Mouse (Mus musculus) liver, adult 2 months (tissue): ENCODE results near the gene Tcf25. TPM values are rescaled to one million over a fixed set of nuclear protein-coding genes. Genes with fewer than 3 reads are reported as not detected.

ENCODE experiments used
- DNase-seq: peaks from one replicate; pipeline ENCODE4 v3.0.0-alpha.2; 2011; ENCODE audit warnings: low read depth, low spot score; ENCODE audit errors: extremely low read depth
- H3K27ac ChIP-seq: fragments of 200-500 bp; replicated peaks from 2 replicates; pipeline ENCODE4 v1.5.1; 2012; ENCODE audit warnings: low read depth, mild to moderate bottlenecking, control low read depth, inconsistent platforms, low read length; ENCODE audit not compliant: insufficient read depth
- H3K27me3 ChIP-seq: fragments of 200-500 bp; 2 replicates; pipeline ENCODE4 v1.6.1; 2012; ENCODE audit warnings: mild to moderate bottlenecking, moderate library complexity, low read length, inconsistent platforms; ENCODE audit not compliant: control insufficient read depth, insufficient read depth
- H3K36me3 ChIP-seq: fragments of 200-500 bp; 2 replicates; pipeline ENCODE4 v1.6.1; 2012; ENCODE audit warnings: low read length, inconsistent platforms; ENCODE audit not compliant: control insufficient read depth, insufficient read depth
- H3K4me1 ChIP-seq: fragments of 200-500 bp; 2 replicates; pipeline ENCODE4 v1.6.1; 2011; ENCODE audit warnings: low read length; ENCODE audit not compliant: control insufficient read depth, insufficient read depth
- H3K4me3 ChIP-seq: fragments of 200-500 bp; 2 replicates; pipeline ENCODE4 v1.5.1; 2011; ENCODE audit warnings: low read depth, mild to moderate bottlenecking, control low read depth, low read length, moderate library complexity; ENCODE audit not compliant: insufficient read depth
- H3K79me2 ChIP-seq: fragments of 200-500 bp; 2 replicates; pipeline ENCODE4 v1.6.1; 2012; ENCODE audit warnings: inconsistent platforms, mild to moderate bottlenecking, low read length, moderate library complexity; ENCODE audit not compliant: control insufficient read depth, insufficient read depth
- H3K9ac ChIP-seq: fragments of 200-500 bp; 2 replicates; pipeline ENCODE4 v1.6.1; 2012; ENCODE audit warnings: low read depth, mild to moderate bottlenecking, control low read depth, inconsistent platforms, low read length
- CTCF ChIP-seq: fragments of 200-500 bp; IDR thresholded peaks from 2 replicates; pipeline ENCODE4 v1.5.1; 2011; ENCODE audit warnings: low read depth, low read length, control low read depth
- POLR2A ChIP-seq: fragments of 200-500 bp; IDR thresholded peaks from 2 replicates; pipeline ENCODE4 v1.6.1; 2011; ENCODE audit warnings: low read length, control low read depth; ENCODE audit not compliant: insufficient read depth; ENCODE audit errors: extremely low read depth
- WGBS: fragments of 180-500 bp; shearing (Covaris S2); methylation state at CpG from one replicate; pipeline ENCODE4 v1.1.7; 2018; 5-methylcytosine and 5-hydroxymethylcytosine counted together
- polyA plus RNA-seq: library from polyadenylated mRNA; depleted of rRNA; stranded (reverse); fragments of >200 nt; gene quantifications from 2 replicates; pipeline ENCODE4 v1.2.3, GENCODE M21; 2012; rRNA removed
- total RNA-seq: library from RNA; depleted of rRNA; stranded (reverse); fragments of >200 nt; gene quantifications from 2 replicates; pipeline ENCODE4 v1.2.3, GENCODE M21; 2014; rRNA removed

Tcf25 gene
- total RNA-seq (86.7 and 94.3 TPM in 2 replicates), polyA plus RNA-seq (83.8 and 117 TPM in 2 replicates)

DNA sequence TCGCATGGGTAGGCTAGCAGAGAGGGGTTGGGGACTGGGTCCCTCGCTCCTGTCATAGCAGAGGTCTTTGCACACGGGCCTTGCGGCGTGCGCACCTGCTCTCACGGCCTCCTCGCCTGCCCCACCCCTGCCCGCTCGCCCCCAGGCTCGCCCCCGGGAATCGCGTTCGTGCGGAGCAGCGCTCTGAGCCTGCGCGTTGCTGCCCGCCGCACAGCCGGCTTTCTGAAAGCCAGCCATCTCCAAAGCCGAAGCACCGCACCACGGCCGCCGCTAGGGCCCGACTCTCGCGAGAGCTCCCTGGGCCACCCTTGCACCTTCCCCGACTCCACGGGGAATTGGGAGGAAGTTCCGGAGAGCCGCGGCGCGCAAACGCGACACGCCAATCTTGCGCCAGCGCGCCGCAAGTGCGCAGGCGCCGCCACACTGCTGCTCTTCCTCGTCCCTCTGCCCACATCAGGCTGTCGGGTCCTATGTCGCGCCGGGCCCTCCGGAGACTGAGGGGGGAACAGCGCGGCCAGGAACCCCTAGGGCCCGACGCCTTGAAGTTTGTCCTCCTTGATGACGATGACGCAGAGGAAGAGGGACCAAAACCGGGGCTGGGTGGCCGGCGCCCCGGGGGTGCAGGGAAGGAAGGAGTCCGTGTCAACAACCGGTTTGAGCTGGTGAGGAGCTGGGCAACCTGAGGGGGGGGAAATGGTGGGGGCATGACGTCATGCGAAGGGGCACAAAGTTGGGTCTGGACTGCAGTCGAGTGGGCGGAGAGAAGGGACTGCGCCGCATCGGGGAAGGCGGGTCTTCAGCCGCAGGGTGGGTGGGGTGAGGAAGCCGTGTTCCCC is at the start of gene Tcf25:
Tcf25 (plus strand) TSS at position 351 of the 836 bp plus-strand sequence.
- Histone ChIP-seq H3K27me3 (no peaks in the 10 kb centered on the region), H3K9ac (peak within 1 kb of the TSS; percentile 90), H3K79me2 (peaks cover 13% of the 10 kb centered on the region; the same call in 1 of the 2 replicates), H3K27ac (peak within 1 kb of the TSS; percentile 89), H3K4me3 (peak within 1 kb of the TSS; percentile 86), H3K4me1 (peaks cover 11% of the 10 kb centered on the region; the same call in 1 of the 2 replicates), H3K36me3 (no peaks in the 10 kb centered on the region)
- DNase-seq = peak; percentile 77
- TF ChIP-seq POLR2A (peak; percentile 81), CTCF (peak; percentile 56)
- 1% methylated on average over 75 of the region's 75 CpGs for WGBS

DNA sequence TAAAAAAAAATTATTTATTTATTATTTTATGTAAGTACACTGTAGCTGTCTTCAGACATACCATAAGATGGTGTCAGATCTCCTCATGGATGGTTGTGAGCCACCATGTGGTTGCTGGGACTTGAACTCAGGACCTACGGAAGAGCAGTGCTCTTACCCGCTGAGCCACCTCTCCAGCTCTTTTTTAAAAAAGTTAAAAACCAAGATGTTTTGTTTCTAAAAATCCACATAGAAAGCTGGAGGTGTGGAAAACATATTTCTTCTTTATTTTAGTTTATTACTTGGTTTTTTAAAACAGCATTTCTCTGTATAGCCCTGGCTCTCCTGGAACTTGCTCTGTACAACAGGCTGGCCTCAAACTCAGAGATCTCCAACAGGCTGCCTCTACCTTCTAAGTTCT is 45.0 kb upstream of the Tcf25 start:
- TF ChIP-seq POLR2A = no peak
- Histone ChIP-seq H3K4me3 (no peak overlapping the region), H3K36me3 (no peaks in the 10 kb centered on the region), H3K27ac (no peak overlapping the region), H3K4me1 (no peaks in the 10 kb centered on the region; the same call in 1 of the 2 replicates), H3K27me3 (peaks cover 4% of the 10 kb centered on the region; the same call in 1 of the 2 replicates), H3K9ac (no peak overlapping the region), H3K79me2 (no peaks in the 10 kb centered on the region)
- WGBS = 96% methylated on average over 2 of the region's 2 CpGs
- DNase-seq = no peak

DNA sequence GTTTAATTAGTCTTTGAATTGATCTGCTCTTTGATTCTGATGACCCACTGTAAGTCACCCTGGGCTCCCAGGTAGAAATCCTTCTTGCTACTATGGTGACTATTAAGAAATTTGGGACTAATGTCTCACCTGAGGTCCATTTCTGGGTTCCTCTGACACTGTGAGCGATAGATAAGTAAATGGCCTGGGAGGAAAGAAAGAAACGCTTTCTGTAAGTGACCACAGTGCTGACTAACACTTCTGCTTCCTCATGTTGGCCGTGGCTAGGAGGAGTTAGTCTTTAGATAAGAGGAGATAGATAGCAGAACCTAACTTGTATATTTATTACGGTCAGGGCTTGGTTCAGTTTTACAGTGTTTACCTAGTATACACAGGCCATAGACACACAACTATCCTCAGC is 44.2 kb upstream of the Tcf25 start:
- Histone ChIP-seq H3K36me3 (no peaks in the 10 kb centered on the region), H3K4me3 (no peak overlapping the region), H3K9ac (no peak overlapping the region), H3K79me2 (no peaks in the 10 kb centered on the region), H3K27me3 (peaks cover 4% of the 10 kb centered on the region; the same call in 1 of the 2 replicates), H3K4me1 (no peaks in the 10 kb centered on the region; the same call in 1 of the 2 replicates), H3K27ac (no peak overlapping the region)
- TF ChIP-seq CTCF (no peak), POLR2A (no peak)
- WGBS = 63% methylated on average over 4 of the region's 4 CpGs
- no peak for DNase-seq

DNA sequence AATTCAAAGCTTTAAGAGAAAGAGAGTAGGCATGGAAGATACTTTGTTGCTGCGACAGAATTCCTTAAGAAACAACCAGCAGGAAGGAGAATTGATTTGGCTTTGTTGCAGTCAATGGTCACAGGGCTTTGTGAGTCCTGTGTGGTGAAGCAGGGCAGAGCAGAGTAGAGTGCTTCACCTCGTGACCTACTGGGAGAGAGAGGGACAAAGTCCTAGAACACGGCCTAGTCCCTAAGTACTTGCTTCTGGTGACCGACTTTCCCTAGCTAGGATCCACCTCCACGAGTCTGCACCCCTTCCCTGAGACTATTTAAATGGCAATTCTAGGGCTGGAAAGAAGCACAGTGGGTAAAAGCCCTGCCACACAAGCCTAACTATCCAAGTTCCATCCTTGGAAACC is 43.6 kb upstream of the Tcf25 start:
- peaks cover 4% of the 10 kb centered on the region; the same call in 1 of the 2 replicates for H3K27me3 ChIP-seq
- WGBS = 36% methylated on average over 5 of the region's 5 CpGs
- H3K4me3 ChIP-seq = no peak overlapping the region
- DNase-seq = no peak
- no peaks in the 10 kb centered on the region; the same call in 1 of the 2 replicates for H3K4me1 ChIP-seq
- no peak overlapping the region for H3K9ac ChIP-seq
- TF ChIP-seq CTCF (no peak), POLR2A (no peak)
- H3K27ac ChIP-seq = no peak overlapping the region
- no peaks in the 10 kb centered on the region for H3K36me3 ChIP-seq
- no peaks in the 10 kb centered on the region for H3K79me2 ChIP-seq

DNA sequence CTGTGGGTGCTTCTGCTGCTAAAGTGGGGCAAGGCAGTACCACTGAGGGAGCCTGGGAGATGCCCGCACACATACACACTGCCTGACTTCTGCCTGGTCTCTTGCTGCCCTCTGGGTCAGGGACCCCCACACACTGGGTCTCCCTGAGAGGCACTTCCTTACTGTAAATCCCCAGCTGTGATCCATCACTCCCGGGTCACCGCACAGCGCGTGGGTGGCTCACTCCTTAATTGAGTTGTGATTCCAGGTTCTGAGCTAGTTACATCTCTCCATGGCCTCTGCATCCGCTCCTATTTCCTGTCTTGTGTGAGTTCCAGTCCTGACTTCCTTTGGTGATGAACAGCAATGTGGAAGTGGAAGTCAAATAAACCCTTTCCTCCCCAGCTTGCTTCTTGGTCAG is 42.9 kb upstream of the Tcf25 start:
- H3K4me1 ChIP-seq = no peaks in the 10 kb centered on the region; the same call in 1 of the 2 replicates
- H3K79me2 ChIP-seq = no peaks in the 10 kb centered on the region
- H3K27ac ChIP-seq = no peak overlapping the region
- no peak for DNase-seq
- peaks cover 4% of the 10 kb centered on the region; the same call in 1 of the 2 replicates for H3K27me3 ChIP-seq
- no peak overlapping the region for H3K9ac ChIP-seq
- 64% methylated on average over 6 of the region's 6 CpGs for WGBS
- no peak for TF ChIP-seq POLR2A
- TF ChIP-seq CTCF = no peak
- no peak overlapping the region for H3K4me3 ChIP-seq
- no peaks in the 10 kb centered on the region for H3K36me3 ChIP-seq

DNA sequence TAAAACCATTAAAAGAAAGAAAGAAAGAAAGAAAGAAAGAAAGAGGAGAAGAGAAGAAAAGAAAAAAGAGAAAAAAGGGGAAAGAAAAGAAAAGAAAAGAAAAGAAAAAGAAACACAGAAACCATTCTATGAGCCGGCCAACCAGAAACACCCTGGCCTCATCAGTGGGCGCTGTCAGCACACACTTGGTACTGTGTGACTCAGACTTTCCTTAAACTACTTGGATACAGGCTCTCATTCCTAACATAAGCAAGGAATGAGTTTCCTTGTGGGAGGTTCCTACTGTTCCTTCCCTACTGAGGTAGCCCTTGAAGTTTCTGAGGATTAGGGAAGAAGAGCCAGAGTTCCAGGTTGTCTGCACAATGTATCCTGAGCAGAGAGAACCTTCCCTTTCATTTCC is 42.3 kb upstream of the Tcf25 start:
- no peaks in the 10 kb centered on the region for H3K36me3 ChIP-seq
- 82% methylated on average over 2 of the region's 2 CpGs for WGBS
- no peak for DNase-seq
- no peak for TF ChIP-seq CTCF
- no peak for TF ChIP-seq POLR2A
- H3K4me1 ChIP-seq = no peaks in the 10 kb centered on the region; the same call in 1 of the 2 replicates
- no peak overlapping the region for H3K4me3 ChIP-seq
- no peak overlapping the region for H3K27ac ChIP-seq
- H3K27me3 ChIP-seq = peaks cover 4% of the 10 kb centered on the region; the same call in 1 of the 2 replicates
- no peak overlapping the region for H3K9ac ChIP-seq
- H3K79me2 ChIP-seq = no peaks in the 10 kb centered on the region
